Mouse (Mus musculus) midbrain, embryonic 14.5 days (tissue): Measurements from ENCODE around the gene Kifc1. TPM values are rescaled to one million over a fixed set of nuclear protein-coding genes. Genes with fewer than 3 reads are reported as not detected.

Experiments
- ATAC-seq: fragments of 200-750 bp; cut with Nextera tagmentation; 2 replicates; pipeline ENCODE4 v1.8.0; 2017; ENCODE audit warnings: moderate number of reproducible peaks, moderate library complexity; ENCODE audit not compliant: low FRiP score, low TSS enrichment
- DNase-seq: peaks from one replicate; pipeline ENCODE4 v3.0.0-alpha.2; 2015
- H3K27ac ChIP-seq: fragments of 300-500 bp; sonication (generic); replicated peaks from 2 replicates; pipeline ENCODE4 v1.5.1; 2014; ENCODE audit warnings: mild to moderate bottlenecking, low read depth, low read length, moderate library complexity
- H3K27me3 ChIP-seq: fragments of 300-500 bp; sonication (generic); 2 replicates; pipeline ENCODE4 v1.6.1; 2014; ENCODE audit warnings: low read length, control low read depth, mixed read lengths; ENCODE audit not compliant: control insufficient read depth, insufficient read depth
- H3K36me3 ChIP-seq: fragments of 300-500 bp; sonication (generic); 2 replicates; pipeline ENCODE4 v1.6.1; 2014; ENCODE audit warnings: low read length, control low read depth; ENCODE audit not compliant: control insufficient read depth, insufficient read depth
- H3K4me1 ChIP-seq: fragments of 300-500 bp; sonication (generic); 2 replicates; pipeline ENCODE4 v1.6.1; 2014; ENCODE audit warnings: mild to moderate bottlenecking, antibody characterized with exemption, low read length, control low read depth; ENCODE audit not compliant: control insufficient read depth, insufficient read depth
- H3K4me2 ChIP-seq: fragments of 300-500 bp; sonication (generic); 2 replicates; pipeline ENCODE4 v1.6.1; 2014; ENCODE audit warnings: mild to moderate bottlenecking, low read length, moderate library complexity
- H3K4me3 ChIP-seq: fragments of 300-500 bp; sonication (generic); replicated peaks from 2 replicates; pipeline ENCODE4 v1.5.1; 2014; ENCODE audit warnings: low read depth, low read length
- H3K9ac ChIP-seq: fragments of 300-500 bp; sonication (generic); replicated peaks from 2 replicates; pipeline ENCODE4 v1.6.1; 2014; ENCODE audit warnings: mild to moderate bottlenecking, low read length, moderate library complexity
- H3K9me3 ChIP-seq: fragments of 300-500 bp; sonication (generic); 2 replicates; pipeline ENCODE4 v1.6.1; 2016; ENCODE audit warnings: low read length, control low read depth, mixed read lengths; ENCODE audit not compliant: control insufficient read depth
- WGBS: fragments of 180-500 bp; shearing (Covaris S2); extraction: QIAGEN DNeasy Blood & Tissue Kit; methylation state at CpG from one replicate; pipeline ENCODE4 v1.1.7; 2014; 5-methylcytosine and 5-hydroxymethylcytosine counted together
- polyA plus RNA-seq: library from polyadenylated mRNA; unstranded; fragments of >200 nt; fragmentation: Nextera tagmentation; extraction: Ambion mirVana; gene quantifications from 2 replicates; pipeline ENCODE4 v1.2.1, GENCODE M21; 2014

Kifc1 gene
- polyA plus RNA-seq, result 2.2 and 2.5 TPM in 2 replicates

DNA sequence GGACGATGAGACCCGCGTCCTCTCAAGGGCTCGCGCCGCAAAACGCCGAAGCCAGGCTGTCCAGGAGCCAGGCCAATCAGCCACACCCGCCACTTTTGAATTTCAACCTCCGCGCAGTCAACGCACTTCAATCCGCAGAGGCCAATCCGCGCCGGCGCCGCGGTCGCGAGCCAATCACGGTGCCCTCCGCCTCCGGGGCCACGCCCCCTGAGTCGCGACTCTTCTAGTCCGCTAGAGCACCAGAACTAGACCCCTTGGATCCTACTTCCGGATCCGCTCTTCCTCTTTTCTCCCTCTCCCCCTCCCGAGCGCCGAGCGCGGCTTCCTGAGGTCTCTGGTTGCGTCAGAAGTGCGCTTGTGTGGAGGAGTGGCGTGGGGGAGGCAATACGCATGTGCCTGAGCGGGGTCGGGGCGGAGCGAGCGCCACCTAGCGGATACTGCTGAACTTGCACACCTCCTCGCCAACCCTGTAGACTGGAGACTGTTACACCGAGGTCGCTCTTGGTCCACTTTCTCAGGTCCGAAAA is at the start of gene Kifc1:
TSS of gene Kifc1 (minus strand) at position 129 of the 527 bp plus-strand sequence.
- no peak within 1 kb of the TSS for H3K27ac ChIP-seq
- WGBS, result under 1% methylated on average over 49 of the region's 49 CpGs
- ATAC-seq (peak; percentile 100), DNase-seq (peak; percentile 99)
- no peaks in the 10 kb centered on the region for H3K36me3 ChIP-seq
- no peaks in the 10 kb centered on the region for H3K4me1 ChIP-seq
- peak within 1 kb of the TSS; percentile 54 for H3K4me3 ChIP-seq
- H3K4me2 ChIP-seq, result peak within 1 kb of the TSS; percentile 67
- H3K9ac ChIP-seq, result peak within 1 kb of the TSS; percentile 45; the same call in 1 of the 2 replicates
- no peaks in the 10 kb centered on the region for H3K27me3 ChIP-seq
- no peaks in the 10 kb centered on the region for H3K9me3 ChIP-seq

DNA sequence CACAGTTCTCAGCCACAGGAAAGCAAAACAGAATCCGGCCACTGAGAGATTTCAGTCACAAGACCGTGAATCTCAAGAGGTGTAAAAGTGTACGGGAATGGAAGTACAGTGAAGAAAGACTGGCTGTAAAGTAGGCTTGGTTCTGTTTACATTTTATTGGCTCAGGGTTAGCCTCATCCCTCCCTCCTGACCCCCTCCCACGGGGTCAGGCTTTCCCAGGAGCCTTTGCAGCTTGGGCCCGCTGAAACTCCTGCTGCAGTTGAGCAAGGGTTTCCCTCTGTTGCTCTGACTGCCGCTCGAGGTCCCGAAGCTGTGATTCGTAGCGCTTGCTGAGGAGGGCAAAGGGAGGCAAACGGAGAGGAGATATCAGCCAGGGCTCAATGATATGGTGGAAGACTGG is 48.3 kb upstream of the Kifc1 start:
- Histone ChIP-seq H3K4me2 (peak overlapping the region; percentile 95; the same call in 1 of the 2 replicates), H3K36me3 (peaks cover 48% of the 10 kb centered on the region), H3K4me1 (peaks cover 16% of the 10 kb centered on the region), H3K27me3 (no peaks in the 10 kb centered on the region), H3K9me3 (no peaks in the 10 kb centered on the region), H3K27ac (no peak overlapping the region), H3K4me3 (no peak overlapping the region), H3K9ac (no peak overlapping the region)
- ATAC-seq (no peak), DNase-seq (no peak)
- 88% methylated on average over 11 of the region's 11 CpGs for WGBS

DNA sequence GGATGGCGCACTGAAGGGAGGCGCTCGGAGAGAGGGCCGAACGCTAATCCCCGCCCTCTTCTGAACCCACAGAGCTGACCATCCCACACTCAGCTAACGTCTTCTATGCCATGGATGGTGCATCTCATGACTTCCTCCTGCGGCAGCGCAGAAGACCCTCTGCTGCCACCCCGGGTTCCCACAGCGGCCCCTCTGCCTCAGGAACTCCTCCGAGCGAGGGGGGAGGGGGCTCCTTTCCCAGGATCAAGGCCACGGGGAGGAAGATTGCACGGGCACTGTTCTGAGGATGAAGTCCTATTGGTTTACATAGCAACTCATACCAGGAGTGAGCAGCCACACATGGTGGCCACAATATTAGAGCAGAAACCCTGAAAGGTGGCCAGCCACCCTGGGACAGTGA is 46.5 kb upstream of the Kifc1 start:
- ATAC-seq (no peak), DNase-seq (no peak)
- Histone ChIP-seq H3K4me3 (no peak overlapping the region), H3K9me3 (no peaks in the 10 kb centered on the region), H3K4me1 (peaks cover 16% of the 10 kb centered on the region), H3K4me2 (no peak overlapping the region), H3K27me3 (no peaks in the 10 kb centered on the region), H3K36me3 (peaks cover 52% of the 10 kb centered on the region), H3K27ac (no peak overlapping the region), H3K9ac (no peak overlapping the region)
- WGBS, result 83% methylated on average over 15 of the region's 15 CpGs

DNA sequence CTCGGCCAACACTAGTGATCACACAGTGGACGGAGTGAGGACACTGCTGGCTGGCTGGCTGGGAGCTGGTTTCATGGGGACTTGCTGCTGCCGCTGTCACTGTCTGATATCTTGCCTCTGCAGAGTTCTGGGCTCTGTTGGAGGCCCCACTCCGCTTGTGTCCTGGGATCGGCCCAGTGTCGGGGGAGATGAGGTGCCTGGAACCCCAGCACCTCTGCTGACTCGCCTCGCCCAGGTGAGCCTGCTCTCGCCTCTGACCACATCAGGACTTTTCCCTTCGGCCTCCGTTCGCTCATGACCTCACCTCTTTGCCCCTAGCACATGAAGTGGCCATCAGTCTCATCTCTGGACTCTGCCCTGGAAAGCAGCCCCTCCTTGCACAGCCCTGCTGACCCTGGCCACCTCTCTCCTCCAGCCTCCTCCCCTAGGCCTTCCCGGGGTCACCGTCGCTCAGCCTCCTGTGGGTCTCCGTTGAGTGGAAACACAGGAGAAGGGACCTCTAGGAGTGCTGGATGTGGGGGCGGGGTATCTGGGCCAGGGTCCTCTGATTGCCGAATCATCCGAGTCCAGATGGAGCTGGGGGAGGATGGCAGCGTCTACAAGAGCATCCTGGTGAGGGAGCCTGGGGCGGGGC is 45.1 kb upstream of the Kifc1 start:
- Histone ChIP-seq H3K27me3 (no peaks in the 10 kb centered on the region), H3K4me3 (no peak overlapping the region), H3K9ac (no peak overlapping the region), H3K4me2 (no peak overlapping the region), H3K9me3 (no peaks in the 10 kb centered on the region), H3K36me3 (peaks cover 52% of the 10 kb centered on the region), H3K27ac (no peak overlapping the region), H3K4me1 (peaks cover 16% of the 10 kb centered on the region)
- DNase-seq (no peak), ATAC-seq (no peak)
- WGBS, result 91% methylated on average over 21 of the region's 21 CpGs

DNA sequence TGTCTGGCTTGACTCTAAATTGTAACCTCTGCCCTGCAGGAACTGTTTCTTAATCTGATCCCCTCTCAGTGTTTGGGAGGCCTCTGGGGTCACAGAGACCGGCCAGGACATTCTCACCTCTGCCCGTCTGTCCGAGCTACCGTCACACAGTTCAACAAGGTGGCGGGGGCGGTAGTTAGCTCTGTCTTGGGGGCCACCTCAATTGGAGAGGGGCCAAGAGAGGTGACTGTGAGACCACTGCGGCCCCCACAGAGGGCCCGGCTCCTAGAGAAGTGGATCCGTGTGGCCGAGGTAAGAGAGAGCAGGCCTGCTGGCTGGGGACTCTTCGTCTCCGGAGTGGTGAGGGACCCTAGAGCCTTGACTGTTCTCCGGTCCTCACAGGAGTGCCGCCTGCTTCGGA is 42.5 kb upstream of the Kifc1 start:
- H3K27me3 ChIP-seq, result no peaks in the 10 kb centered on the region

DNA sequence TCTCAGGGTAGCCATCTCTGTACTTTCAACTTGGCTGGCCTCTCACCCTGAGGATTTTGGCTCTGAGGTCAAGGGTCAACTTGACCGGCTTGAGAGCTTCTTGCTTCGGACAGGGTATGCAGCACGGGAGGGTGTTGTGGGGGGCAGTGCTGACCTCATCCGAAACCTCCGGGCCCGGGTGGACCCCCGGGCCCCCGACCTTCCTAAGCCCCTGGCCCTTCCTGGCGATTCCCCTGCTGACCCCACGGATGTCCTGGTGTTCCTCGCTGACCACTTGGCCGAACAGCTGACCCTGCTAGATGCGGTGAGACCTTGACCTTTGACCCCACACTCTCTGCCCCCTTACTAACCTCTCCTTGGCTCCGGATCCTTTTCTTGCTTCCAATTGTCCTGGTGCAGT is 42.0 kb upstream of the Kifc1 start:
- no peak overlapping the region for H3K9ac ChIP-seq
- peaks cover 16% of the 10 kb centered on the region for H3K4me1 ChIP-seq
- ATAC-seq (no peak), DNase-seq (no peak)
- no peak overlapping the region for H3K27ac ChIP-seq
- 85% methylated on average over 14 of the region's 14 CpGs for WGBS
- H3K27me3 ChIP-seq, result no peaks in the 10 kb centered on the region
- H3K4me3 ChIP-seq, result no peak overlapping the region
- H3K4me2 ChIP-seq, result no peak overlapping the region
- no peaks in the 10 kb centered on the region for H3K9me3 ChIP-seq
- H3K36me3 ChIP-seq, result peaks cover 40% of the 10 kb centered on the region

More for the DNA sequence above, 42.5 kb upstream of the Kifc1 start:
- DNase-seq (no peak), ATAC-seq (no peak)
- H3K27ac ChIP-seq, result no peak overlapping the region
- H3K4me3 ChIP-seq, result no peak overlapping the region
- H3K4me1 ChIP-seq, result peaks cover 16% of the 10 kb centered on the region
- peaks cover 41% of the 10 kb centered on the region for H3K36me3 ChIP-seq
- H3K9ac ChIP-seq, result no peak overlapping the region
- H3K4me2 ChIP-seq, result no peak overlapping the region
- H3K9me3 ChIP-seq, result no peaks in the 10 kb centered on the region
- WGBS, result 91% methylated on average over 15 of the region's 15 CpGs

DNA sequence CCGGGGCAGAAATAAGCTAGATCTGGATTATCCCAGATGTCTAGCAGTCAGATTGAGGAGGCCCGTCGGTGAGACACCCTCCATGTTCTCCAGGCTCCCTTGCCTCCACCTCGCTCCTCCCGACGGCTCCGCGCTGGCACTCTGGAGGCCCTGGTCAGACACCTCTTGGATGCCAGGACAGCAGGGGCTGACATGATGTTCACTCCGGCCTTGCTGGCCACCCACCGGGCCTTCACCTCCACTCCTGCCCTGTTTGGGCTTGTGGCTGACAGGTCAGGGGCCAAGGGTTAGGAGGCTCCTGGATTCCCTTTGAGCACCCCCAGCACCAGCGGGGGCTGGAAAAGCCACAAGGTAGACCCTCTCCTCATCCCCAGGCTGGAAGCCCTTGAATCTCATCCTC is 41.5 kb upstream of the Kifc1 start:
- DNase-seq (no peak), ATAC-seq (no peak)
- Histone ChIP-seq H3K27me3 (no peaks in the 10 kb centered on the region), H3K9me3 (no peaks in the 10 kb centered on the region), H3K4me1 (peaks cover 16% of the 10 kb centered on the region), H3K4me2 (no peak overlapping the region), H3K27ac (no peak overlapping the region), H3K4me3 (0 out of 2 replicates have a peak overlapping the region, but pooled peaks have one; percentile 3), H3K36me3 (peaks cover 35% of the 10 kb centered on the region), H3K9ac (no peak overlapping the region)
- WGBS, result 91% methylated on average over 11 of the region's 11 CpGs

DNA sequence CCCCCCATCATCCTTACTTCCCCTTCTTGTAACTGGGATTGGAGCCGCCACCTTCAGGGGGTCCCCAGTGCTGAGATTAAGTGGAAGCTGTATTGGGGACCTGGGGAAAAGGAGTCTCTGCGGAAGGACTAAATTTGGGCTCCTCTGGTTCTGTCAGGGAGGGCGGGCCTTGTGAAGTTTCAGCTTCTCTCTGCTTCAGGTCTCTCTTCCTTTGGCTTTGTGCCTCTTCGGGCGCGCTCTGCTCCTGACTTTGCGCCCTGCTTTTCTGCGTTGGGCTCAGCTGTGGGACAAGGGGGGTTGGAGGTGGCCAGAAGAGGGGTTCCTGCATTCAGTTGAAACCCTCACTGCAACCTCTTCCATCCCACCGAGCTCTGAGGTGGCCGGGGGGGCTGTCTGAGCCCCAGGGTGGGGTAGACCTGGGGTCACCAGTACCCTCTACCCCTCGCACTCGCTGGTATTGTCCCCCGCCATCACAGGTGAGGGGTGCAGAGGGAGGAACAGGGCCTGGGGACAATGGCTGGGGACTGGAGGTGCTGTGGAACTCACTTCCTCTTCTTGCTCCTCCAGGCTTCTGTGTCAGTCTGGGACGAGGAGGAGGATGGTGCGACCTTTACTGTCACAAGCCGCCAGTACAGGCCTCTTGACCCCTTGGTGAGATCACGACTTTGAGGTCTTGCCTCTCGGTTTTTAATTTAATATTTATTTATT is 40.9 kb upstream of the Kifc1 start:
- Histone ChIP-seq H3K36me3 (peaks cover 35% of the 10 kb centered on the region), H3K9me3 (no peaks in the 10 kb centered on the region), H3K27ac (no peak overlapping the region), H3K4me2 (peak overlapping the region; percentile 99), H3K9ac (peak overlapping the region; percentile 91; the same call in 1 of the 2 replicates), H3K27me3 (no peaks in the 10 kb centered on the region), H3K4me3 (peak overlapping the region; percentile 79), H3K4me1 (peaks cover 16% of the 10 kb centered on the region)
- 33% methylated on average over 18 of the region's 18 CpGs for WGBS
- ATAC-seq (no peak), DNase-seq (no peak)
